Mouse (Mus musculus) hindbrain, embryonic 11.5 days (tissue): ENCODE data around the gene Unc45b. TPM values are rescaled to one million over a fixed set of nuclear protein-coding genes. Genes with fewer than 3 reads are reported as not detected.

Experiments
- ATAC-seq: fragments of 200-750 bp; cut with Nextera tagmentation; 2 replicates; pipeline ENCODE4 v1.8.0; 2017; ENCODE audit warnings: mild to moderate bottlenecking, moderate TSS enrichment, moderate library complexity; ENCODE audit not compliant: low FRiP score
- DNase-seq: peaks from one replicate; pipeline ENCODE4 v3.0.0-alpha.2; 2015; ENCODE audit warnings: low spot score
- H3K27ac ChIP-seq: fragments of 300-500 bp; sonication (generic); 2 replicates; pipeline ENCODE4 v1.5.1; 2014; ENCODE audit warnings: mild to moderate bottlenecking, low read depth, low read length
- H3K27me3 ChIP-seq: fragments of 300-500 bp; sonication (generic); 2 replicates; pipeline ENCODE4 v1.6.1; 2014; ENCODE audit warnings: mild to moderate bottlenecking, low read length, moderate library complexity, mixed read lengths; ENCODE audit not compliant: control insufficient read depth, insufficient read depth
- H3K36me3 ChIP-seq: fragments of 300-500 bp; sonication (generic); 2 replicates; pipeline ENCODE4 v1.6.1; 2014; ENCODE audit warnings: mild to moderate bottlenecking, low read length, moderate library complexity, mixed read lengths; ENCODE audit not compliant: control insufficient read depth, insufficient read depth
- H3K4me1 ChIP-seq: fragments of 300-500 bp; sonication (generic); replicated peaks from 2 replicates; pipeline ENCODE4 v1.6.1; 2014; ENCODE audit warnings: low read length, mixed read lengths; ENCODE audit not compliant: control insufficient read depth, insufficient read depth
- H3K4me2 ChIP-seq: fragments of 300-500 bp; sonication (generic); replicated peaks from 2 replicates; pipeline ENCODE4 v1.6.1; 2014; ENCODE audit warnings: mild to moderate bottlenecking, low read depth, low read length
- H3K4me3 ChIP-seq: fragments of 300-500 bp; sonication (generic); 2 replicates; pipeline ENCODE4 v1.5.1; 2014; ENCODE audit warnings: low read depth, low read length
- H3K9ac ChIP-seq: fragments of 300-500 bp; sonication (generic); 2 replicates; pipeline ENCODE4 v1.6.1; 2014; ENCODE audit warnings: low read depth, low read length
- H3K9me3 ChIP-seq: fragments of 300-500 bp; sonication (generic); 2 replicates; pipeline ENCODE4 v1.6.1; 2016; ENCODE audit warnings: low read length; ENCODE audit not compliant: control insufficient read depth
- WGBS: fragments of 180-500 bp; shearing (Covaris S2); extraction: QIAGEN DNeasy Blood & Tissue Kit; methylation state at CpG from one replicate; pipeline ENCODE4 v1.1.7; 2014; 5-methylcytosine and 5-hydroxymethylcytosine counted together
- polyA plus RNA-seq: library from polyadenylated mRNA; unstranded; fragments of >200 nt; fragmentation: Nextera tagmentation; extraction: Ambion mirVana; gene quantifications from 2 replicates; pipeline ENCODE4 v1.2.1, GENCODE M21; 2014

The Unc45b gene
- polyA plus RNA-seq, 1 experiment from 2014 or later = 0.45 TPM

GRCm38 (mm10) chr11:82869506-82870172 is 40.7 kb upstream of the Unc45b start:
- Histone ChIP-seq H3K36me3 (no peaks in the 10 kb centered on the region), H3K27me3 (no peaks in the 10 kb centered on the region), H3K9me3 (no peaks in the 10 kb centered on the region), H3K4me1 (no peaks in the 10 kb centered on the region), H3K4me3 (no peak overlapping the region; the same call in 1 of the 2 replicates), H3K4me2 (no peak overlapping the region; the same call in 1 of the 2 replicates), H3K9ac (no peak overlapping the region), H3K27ac (no peak overlapping the region)
- 76% methylated on average over 9 of the region's 9 CpGs for WGBS
- DNase-seq (no peak), ATAC-seq (no peak)

- ATAC-seq (peak; percentile 64), DNase-seq (peak; percentile 54)
- Histone ChIP-seq H3K27me3 (no peaks in the 10 kb centered on the region), H3K4me2 (peak overlapping the region; percentile 80), H3K36me3 (no peaks in the 10 kb centered on the region), H3K9ac (peak overlapping the region; percentile 63), H3K4me3 (peak overlapping the region; percentile 79), H3K4me1 (no peaks in the 10 kb centered on the region), H3K27ac (0 out of 2 replicates have a peak overlapping the region, but pooled peaks have one; percentile 17), H3K9me3 (no peaks in the 10 kb centered on the region)
- WGBS = 5% methylated on average over 36 of the region's 36 CpGs
Measured at GRCm38 (mm10) chr11:82870173-82871030, 39.9 kb upstream of the Unc45b start.

GRCm38 (mm10) chr11:82871031-82871446 is 39.3 kb upstream of the Unc45b start, which contains the start of gene Rffl:
Gene Rffl (minus strand): TSS chr11:82871210.
- peak within 1 kb of the TSS; percentile 63 for H3K9ac ChIP-seq
- under 1% methylated on average over 26 of the region's 43 CpGs for WGBS
- no peaks in the 10 kb centered on the region for H3K36me3 ChIP-seq
- peak within 1 kb of the TSS; percentile 79 for H3K4me3 ChIP-seq
- DNase-seq (peak; percentile 97), ATAC-seq (peak; percentile 95)
- peak within 1 kb of the TSS; percentile 80 for H3K4me2 ChIP-seq
- H3K27me3 ChIP-seq = no peaks in the 10 kb centered on the region
- H3K27ac ChIP-seq = 0 out of 2 replicates have a peak within 1 kb of the TSS, but pooled peaks have one; percentile 17
- H3K9me3 ChIP-seq = no peaks in the 10 kb centered on the region
- H3K4me1 ChIP-seq = no peaks in the 10 kb centered on the region

GRCm38 (mm10) chr11:82874924-82875323 is 35.4 kb upstream of the Unc45b start:
- WGBS = 77% methylated on average over 5 of the region's 5 CpGs
- ATAC-seq (no peak), DNase-seq (no peak)
- no peak overlapping the region for H3K4me3 ChIP-seq
- H3K27me3 ChIP-seq = no peaks in the 10 kb centered on the region
- H3K36me3 ChIP-seq = no peaks in the 10 kb centered on the region
- H3K9ac ChIP-seq = no peak overlapping the region
- no peaks in the 10 kb centered on the region for H3K4me1 ChIP-seq
- no peak overlapping the region for H3K27ac ChIP-seq
- no peak overlapping the region for H3K4me2 ChIP-seq
- H3K9me3 ChIP-seq = no peaks in the 10 kb centered on the region

GRCm38 (mm10) chr11:82875631-82876030 is 34.7 kb upstream of the Unc45b start:
- H3K4me2 ChIP-seq = no peak overlapping the region
- no peak for ATAC-seq
- no peak overlapping the region for H3K4me3 ChIP-seq

GRCm38 (mm10) chr11:82877726-82878344 is 32.5 kb upstream of the Unc45b start:
- H3K4me3 ChIP-seq = no peak overlapping the region
- 87% methylated on average over 7 of the region's 7 CpGs for WGBS
- H3K27ac ChIP-seq = no peak overlapping the region
- no peaks in the 10 kb centered on the region for H3K36me3 ChIP-seq
- H3K9me3 ChIP-seq = no peaks in the 10 kb centered on the region
- H3K9ac ChIP-seq = no peak overlapping the region
- H3K4me2 ChIP-seq = no peak overlapping the region
- no peaks in the 10 kb centered on the region for H3K27me3 ChIP-seq
- DNase-seq = no peak
- ATAC-seq = no peak
- H3K4me1 ChIP-seq = no peaks in the 10 kb centered on the region

More at GRCm38 (mm10) chr11:82875631-82876030, 34.7 kb upstream of the Unc45b start:
- Histone ChIP-seq H3K4me1 (no peaks in the 10 kb centered on the region), H3K27ac (no peak overlapping the region), H3K27me3 (no peaks in the 10 kb centered on the region), H3K36me3 (no peaks in the 10 kb centered on the region), H3K9ac (no peak overlapping the region), H3K9me3 (no peaks in the 10 kb centered on the region)
- WGBS = 86% methylated on average over 5 of the region's 5 CpGs
- no peak for DNase-seq

- Histone ChIP-seq H3K27ac (no peak overlapping the region), H3K4me3 (no peak overlapping the region), H3K4me2 (no peak overlapping the region), H3K9ac (no peak overlapping the region), H3K4me1 (0 out of 2 replicates have a peak, but pooled peaks cover under 1% of the 10 kb centered on the region), H3K9me3 (no peaks in the 10 kb centered on the region), H3K36me3 (no peaks in the 10 kb centered on the region), H3K27me3 (no peaks in the 10 kb centered on the region)
- WGBS = 71% methylated on average over 8 of the region's 8 CpGs
- DNase-seq (no peak), ATAC-seq (no peak)
Measured at GRCm38 (mm10) chr11:82883180-82883579, 27.2 kb upstream of the Unc45b start.

- Histone ChIP-seq H3K4me2 (no peak overlapping the region), H3K4me1 (peaks cover 5% of the 10 kb centered on the region; the same call in 1 of the 2 replicates), H3K9ac (no peak overlapping the region), H3K36me3 (no peaks in the 10 kb centered on the region), H3K4me3 (no peak overlapping the region), H3K27me3 (no peaks in the 10 kb centered on the region), H3K27ac (no peak overlapping the region), H3K9me3 (no peaks in the 10 kb centered on the region)
- WGBS = 89% methylated on average over 3 of the region's 3 CpGs
- DNase-seq = no peak
- ATAC-seq = no peak
Measured at GRCm38 (mm10) chr11:82886559-82886958, 23.8 kb upstream of the Unc45b start.
